10 mouse cellular contexts compared by ENCODE assay signal in the genomic region with DNA sequence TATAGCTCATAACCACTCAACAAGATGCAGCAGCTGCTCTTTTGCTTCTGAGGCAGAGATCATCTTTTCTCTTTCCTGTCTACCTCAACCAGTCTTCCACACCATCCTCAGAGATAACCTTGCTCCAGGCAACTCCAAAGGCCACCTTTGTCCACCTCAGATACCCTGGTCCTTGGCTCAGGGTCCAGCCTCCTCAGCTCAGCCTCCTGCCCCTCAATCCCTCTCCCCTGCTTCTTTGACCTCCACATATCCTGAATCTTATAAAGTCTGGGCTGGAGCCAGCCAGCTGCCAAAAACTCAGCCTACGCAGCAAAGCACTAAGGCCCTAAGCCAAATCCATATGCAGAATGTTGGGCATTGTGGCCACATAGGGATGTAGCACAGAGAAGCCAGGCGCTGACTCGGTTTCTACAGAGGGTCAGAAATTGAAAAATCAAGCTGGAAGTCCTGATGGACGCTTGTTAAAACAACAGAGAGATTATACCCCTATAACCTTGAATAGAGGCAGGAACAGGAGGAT. TPM values are rescaled to one million over a fixed set of nuclear protein-coding genes. Genes with fewer than 3 reads are reported as not detected.
DNase-seq lines count a peak whose midpoint lies in the region; ATAC-seq and TF ChIP-seq lines count a peak whose summit lies in the region.
"Had no signal": no experiment of that assay in that cellular context is flagged by ENCODE, and none has a peak within 500 bp of the region (broad histone marks: within the 10 kb centered on the region; RNA-seq: fewer than 3 reads in every experiment).

No protein-coding gene starts in this region.

- no peaks in the 10 kb centered on the region for H3K27me3 ChIP-seq in heart, embryonic 12.5 days (replicated peaks)
- no peaks in the 10 kb centered on the region for H3K27me3 ChIP-seq in E14TG2a.4 (ENCODE audit: insufficient read depth, low read length)
- H3K27me3 ChIP-seq in forebrain, postnatal 0 days (ENCODE audit: insufficient read depth, low read length), result no peaks in the 10 kb centered on the region
- no peaks in the 10 kb centered on the region for H3K27me3 ChIP-seq in liver, postnatal 0 days (ENCODE audit: insufficient read depth, low read length)

- no peak overlapping the region for H3K9ac ChIP-seq in heart, embryonic 12.5 days
- H3K9ac ChIP-seq in forebrain, postnatal 0 days, result no peak overlapping the region
- peak overlapping the region; percentile 62 for H3K9ac ChIP-seq in liver, postnatal 0 days (replicated peaks)

- peak overlapping the region; percentile 88 for H3K27ac ChIP-seq in heart, embryonic 12.5 days (ENCODE audit: poor library complexity, severe bottlenecking)
- no peak overlapping the region for H3K27ac ChIP-seq in forebrain, postnatal 0 days (ENCODE audit: low read depth, low read length)
- H3K27ac ChIP-seq in liver, postnatal 0 days (ENCODE audit: low read depth), result peak overlapping the region; percentile 77; the same call in 1 of the 2 replicates

- no peaks in the 10 kb centered on the region for H3K9me3 ChIP-seq in heart, embryonic 12.5 days (replicated peaks)
- no peaks in the 10 kb centered on the region for H3K9me3 ChIP-seq in E14TG2a.4 (ENCODE audit: low read length)
- H3K9me3 ChIP-seq in forebrain, postnatal 0 days (ENCODE audit: low read length), result no peaks in the 10 kb centered on the region
- H3K9me3 ChIP-seq in liver, postnatal 0 days (ENCODE audit: low read length), result no peaks in the 10 kb centered on the region

- ATAC-seq in heart, embryonic 12.5 days (ENCODE audit: insufficient number of reproducible peaks, low FRiP score), result no peak
- no peak for ATAC-seq in forebrain, postnatal 0 days
- ATAC-seq in liver, postnatal 0 days, result no peak
- no peak for ATAC-seq in cerebellum, adult (ENCODE audit: insufficient number of reproducible peaks, low FRiP score, low TSS enrichment)

- TF ChIP-seq EP300 in liver, postnatal 0 days (IDR thresholded peaks at IDR 0.05; ENCODE audit: low read depth), result no peak

- WGBS in heart, embryonic 12.5 days, result 82% methylated on average over 4 of the region's 4 CpGs
- WGBS in forebrain, postnatal 0 days, result 92% methylated on average over 4 of the region's 4 CpGs
- 86% methylated on average over 4 of the region's 4 CpGs for WGBS in liver, postnatal 0 days (ENCODE audit: insufficient replicate concordance)

- no peak for DNase-seq in heart, postnatal 14 days
- no peak for DNase-seq in forebrain, postnatal 0 days
- DNase-seq in liver, postnatal 0 days, result no peak
- no peak for DNase-seq in layer of hippocampus, postnatal 10 days (ENCODE audit: low spot score in 2 of 2)
- DNase-seq in frontal cortex, adult 2 months (ENCODE audit: extremely low spot score in 1 of 2, low spot score in 1 of 2), result no peak
- DNase-seq: right cerebral cortex, postnatal 25 days had no signal

- intact Hi-C loops in heart, postnatal 14 days (cut with DNase I), result loop anchor here (10.0 kb wide), 1 partner anchor 58 kb away; no protein-coding TSS in a partner anchor

- H3K36me3 ChIP-seq in heart, embryonic 12.5 days, result 0 out of 2 replicates have a peak, but pooled peaks cover 3% of the 10 kb centered on the region
- peaks cover 33% of the 10 kb centered on the region for H3K36me3 ChIP-seq in E14TG2a.4 (ENCODE audit: insufficient read depth, low read length)
- no peaks in the 10 kb centered on the region; the same call in 1 of the 2 replicates for H3K36me3 ChIP-seq in forebrain, postnatal 0 days (ENCODE audit: insufficient read depth)
- peaks cover 2% of the 10 kb centered on the region; the same call in 1 of the 2 replicates for H3K36me3 ChIP-seq in liver, postnatal 0 days (replicated peaks; ENCODE audit: insufficient read depth, low read length)

- H3K4me1 ChIP-seq in heart, embryonic 12.5 days (replicated peaks), result peaks cover 30% of the 10 kb centered on the region
- H3K4me1 ChIP-seq in E14TG2a.4 (replicated peaks; ENCODE audit: low read depth, low read length), result peaks cover 51% of the 10 kb centered on the region
- H3K4me1 ChIP-seq in forebrain, postnatal 0 days (ENCODE audit: insufficient read depth), result peaks cover 5% of the 10 kb centered on the region; the same call in 1 of the 2 replicates
- H3K4me1 ChIP-seq in liver, postnatal 0 days (ENCODE audit: insufficient read depth), result peaks cover 40% of the 10 kb centered on the region

- no peak for TF ChIP-seq CTCF in E14TG2a.4 (conservative IDR thresholded peaks at IDR 0.05; ENCODE audit: low read length)
- TF ChIP-seq CTCF in forebrain, postnatal 0 days (IDR thresholded peaks at IDR 0.05; ENCODE audit: low read depth), result no peak
- TF ChIP-seq CTCF in liver, postnatal 0 days (IDR thresholded peaks at IDR 0.05; ENCODE audit: low read depth), result no peak

- H3K4me3 ChIP-seq in heart, embryonic 12.5 days, result no peak overlapping the region
- peak overlapping the region; percentile 94 for H3K4me3 ChIP-seq in E14TG2a.4 (replicated peaks; ENCODE audit: low read length)
- no peak overlapping the region for H3K4me3 ChIP-seq in forebrain, postnatal 0 days (ENCODE audit: low read depth, low read length)
- no peak overlapping the region for H3K4me3 ChIP-seq in liver, postnatal 0 days (ENCODE audit: low read depth, low read length)

- H3K4me2 ChIP-seq in heart, embryonic 12.5 days, result peak overlapping the region; percentile 63
- 0 out of 2 replicates have a peak overlapping the region, but pooled peaks have one; percentile 71 for H3K4me2 ChIP-seq in forebrain, postnatal 0 days (ENCODE audit: low read depth)
- peak overlapping the region; percentile 96 for H3K4me2 ChIP-seq in liver, postnatal 0 days (ENCODE audit: low read depth, low read length)

RNA-seq across cellular contexts. Expression of a gene that starts 5.8 kb away (rescaled TPM):
- 56.4 and 59.3 TPM in 2 replicates for polyA plus RNA-seq in heart, embryonic 12.5 days (2016; fragmentation: Nextera tagmentation; extraction: Ambion mirVana)
- total RNA-seq in heart, postnatal 14 days (2021), result 10 to 100 TPM; 43.4 to 44.3 TPM
- total RNA-seq in forebrain, postnatal 0 days (2014; rRNA removed), result 50.2 and 53.8 TPM in 2 replicates
- 26.1 and 35.8 TPM in 2 replicates for polyA plus RNA-seq in forebrain, postnatal 0 days (2015; fragmentation: Nextera tagmentation; extraction: Ambion mirVana)
- polyA plus RNA-seq in liver, postnatal 0 days (2015; fragmentation: Nextera tagmentation; extraction: Ambion mirVana), result 10.8 and 14.3 TPM in 2 replicates
- 10 to 100 TPM; 71.6 to 72.7 TPM for total RNA-seq in layer of hippocampus, postnatal 10 days (2021)
- 31.0 and 35.1 TPM in 2 replicates for polyA plus RNA-seq in frontal cortex, adult 2 months (2012; rRNA removed)

RNA-seq across cellular contexts. Expression of a gene that starts 7.1 kb away (rescaled TPM):
- 12.9 and 16.2 TPM in 2 replicates for polyA plus RNA-seq in heart, embryonic 12.5 days (2016; fragmentation: Nextera tagmentation; extraction: Ambion mirVana)
- 1 to 10 TPM; 1.2 to 1.5 TPM for total RNA-seq in heart, postnatal 14 days (2021)
- 13.3 and 15.8 TPM in 2 replicates for total RNA-seq in forebrain, postnatal 0 days (2014; rRNA removed)
- polyA plus RNA-seq in forebrain, postnatal 0 days (2015; fragmentation: Nextera tagmentation; extraction: Ambion mirVana), result 15.6 and 19.1 TPM in 2 replicates
- polyA plus RNA-seq in liver, postnatal 0 days (2015; fragmentation: Nextera tagmentation; extraction: Ambion mirVana), result 24.9 and 27.3 TPM in 2 replicates
- total RNA-seq in layer of hippocampus, postnatal 10 days (2021), result 1 to 10 TPM; 1.6 to 1.7 TPM
- polyA plus RNA-seq in frontal cortex, adult 2 months (2012; rRNA removed), result 1.8 and 2.3 TPM in 2 replicates

RNA-seq across cellular contexts. Expression of a gene that starts 8.9 kb away (rescaled TPM):
- polyA plus RNA-seq in heart, embryonic 12.5 days (2016; fragmentation: Nextera tagmentation; extraction: Ambion mirVana), result 1.3 and 1.4 TPM in 2 replicates
- not detected for total RNA-seq in heart, postnatal 14 days (2021)
- total RNA-seq in forebrain, postnatal 0 days (2014; rRNA removed), result 0.62 TPM in 1 of 2 replicates, not detected in the other
- 0.15 and 0.33 TPM in 2 replicates for polyA plus RNA-seq in forebrain, postnatal 0 days (2015; fragmentation: Nextera tagmentation; extraction: Ambion mirVana)
- polyA plus RNA-seq in liver, postnatal 0 days (2015; fragmentation: Nextera tagmentation; extraction: Ambion mirVana), result 0.49 TPM in 2 replicates
- not detected for total RNA-seq in layer of hippocampus, postnatal 10 days (2021)
- polyA plus RNA-seq in frontal cortex, adult 2 months (2012; rRNA removed), result 0.17 and 0.20 TPM in 2 replicates
- total RNA-seq: left cerebral cortex, adult 2 months had no signal

RNA-seq across cellular contexts. Expression of a gene that starts 28.8 kb away (rescaled TPM):
- 2.5 and 3.5 TPM in 2 replicates for polyA plus RNA-seq in heart, embryonic 12.5 days (2016; fragmentation: Nextera tagmentation; extraction: Ambion mirVana)
- 1 to 10 TPM; 2.6 to 3.6 TPM for total RNA-seq in heart, postnatal 14 days (2021)
- total RNA-seq in forebrain, postnatal 0 days (2014; rRNA removed), result 11.1 and 11.7 TPM in 2 replicates
- 10.2 and 10.7 TPM in 2 replicates for polyA plus RNA-seq in forebrain, postnatal 0 days (2015; fragmentation: Nextera tagmentation; extraction: Ambion mirVana)
- polyA plus RNA-seq in liver, postnatal 0 days (2015; fragmentation: Nextera tagmentation; extraction: Ambion mirVana), result 2.0 and 2.2 TPM in 2 replicates
- 1 to 10 TPM; 5.0 to 5.8 TPM for total RNA-seq in layer of hippocampus, postnatal 10 days (2021)
- 4.8 and 5.5 TPM in 2 replicates for polyA plus RNA-seq in frontal cortex, adult 2 months (2012; rRNA removed)

RNA-seq across cellular contexts. Expression of a gene that starts 29.0 kb away (rescaled TPM):
- polyA plus RNA-seq in heart, embryonic 12.5 days (2016; fragmentation: Nextera tagmentation; extraction: Ambion mirVana), result 74.1 and 78.2 TPM in 2 replicates
- total RNA-seq in heart, postnatal 14 days (2021), result 100 to 1,000 TPM; 101 to 104 TPM
- total RNA-seq in forebrain, postnatal 0 days (2014; rRNA removed), result 103 and 149 TPM in 2 replicates
- 198 and 199 TPM in 2 replicates for polyA plus RNA-seq in forebrain, postnatal 0 days (2015; fragmentation: Nextera tagmentation; extraction: Ambion mirVana)
- 44.0 and 46.2 TPM in 2 replicates for polyA plus RNA-seq in liver, postnatal 0 days (2015; fragmentation: Nextera tagmentation; extraction: Ambion mirVana)
- total RNA-seq in layer of hippocampus, postnatal 10 days (2021), result 100 to 1,000 TPM; 210 to 243 TPM
- polyA plus RNA-seq in frontal cortex, adult 2 months (2012; rRNA removed), result 243 and 245 TPM in 2 replicates
